Mouse (Mus musculus): ENCODE measurements around the gene Borcs6. TPM values are rescaled to one million over a fixed set of nuclear protein-coding genes. Genes with fewer than 3 reads are reported as not detected.

Borcs6 gene
- polyA plus RNA-seq, 1 experiment from 2014 or later = 8.0 TPM

DNA sequence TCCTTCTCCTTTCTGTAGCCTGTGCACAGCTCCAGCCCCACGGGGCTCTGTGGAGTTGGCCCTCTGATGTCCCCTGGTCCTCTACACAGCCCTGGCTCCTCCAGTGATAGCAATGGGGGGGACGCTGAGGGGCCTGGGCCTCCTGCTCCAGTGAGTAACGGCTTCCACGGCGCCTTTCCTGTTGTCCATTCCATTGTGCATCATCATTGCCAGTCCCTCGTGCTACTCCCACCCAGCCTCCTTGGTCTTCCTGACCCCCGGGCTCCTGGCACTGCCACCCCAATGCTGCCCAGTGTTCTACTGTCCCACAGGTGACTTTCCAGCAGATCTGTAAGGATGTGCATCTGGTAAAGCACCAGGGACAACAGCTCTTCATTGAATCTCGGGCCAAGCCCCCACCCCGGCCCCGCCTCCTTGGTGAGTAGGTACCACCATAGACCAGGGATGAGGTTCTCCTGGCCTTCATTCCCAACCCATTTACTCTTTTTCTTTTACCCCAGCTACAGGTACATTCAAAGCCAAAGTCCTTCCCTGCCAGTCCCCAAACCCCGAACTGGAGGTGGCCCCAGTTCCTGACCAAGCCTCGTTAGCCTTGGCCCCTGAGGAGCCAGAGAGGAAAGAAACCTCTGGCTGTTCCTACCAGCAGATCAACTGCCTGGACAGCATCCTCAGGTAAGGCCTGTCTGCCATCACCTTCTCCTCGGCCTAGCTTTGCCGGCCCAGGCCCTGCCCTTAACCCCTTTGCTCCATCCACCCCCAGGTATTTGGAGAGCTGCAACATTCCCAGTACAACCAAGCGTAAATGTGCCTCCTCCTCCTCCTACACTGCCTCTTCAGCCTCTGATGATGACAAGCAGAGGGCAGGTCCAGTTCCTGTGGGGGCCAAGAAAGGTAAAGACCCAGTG lies 44.3 kb downstream of the Borcs6 start:
- Histone ChIP-seq H3K36me3 (ENCODE audit: control insufficient read depth, insufficient read depth, low read length) (peaks cover 60% of the 10 kb centered on the region), H3K4me3 (ENCODE audit: low read length) (no peak overlapping the region), H3K4me1 (ENCODE audit: control insufficient read depth, insufficient read depth, low read length) (peaks cover 15% of the 10 kb centered on the region), H3K9me3 (ENCODE audit: control insufficient read depth, low read length) (no peaks in the 10 kb centered on the region), H3K4me2 (ENCODE audit: low read depth, low read length) (no peak overlapping the region), H3K9ac (ENCODE audit: low read depth, low read length) (no peak overlapping the region), H3K27ac (ENCODE audit: low read length) (no peak overlapping the region), H3K27me3 (replicated peaks; ENCODE audit: control insufficient read depth, insufficient read depth, low read length) (no peaks in the 10 kb centered on the region)
- 91% methylated on average over 15 of the region's 15 CpGs for WGBS
- no peak for ATAC-seq

DNA sequence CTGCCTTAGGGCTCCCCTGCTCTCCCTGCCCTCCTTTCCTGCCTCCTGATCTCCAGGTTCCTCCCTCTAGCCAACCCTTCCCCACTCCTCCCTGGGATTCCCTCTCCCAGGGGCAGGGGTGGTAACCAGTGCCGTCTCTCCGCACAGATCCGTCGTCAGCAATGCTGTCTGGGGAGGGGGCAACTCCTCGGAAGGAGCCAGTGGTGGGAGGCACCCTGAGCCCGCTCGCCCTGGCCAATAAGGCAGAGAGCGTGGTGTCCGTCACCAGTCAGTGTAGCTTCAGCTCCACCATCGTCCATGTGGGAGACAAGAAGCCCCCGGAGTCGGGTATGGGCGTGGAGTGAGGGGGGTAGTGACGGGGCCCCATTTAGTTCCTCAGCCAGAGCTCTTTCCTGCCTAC lies 45.0 kb downstream of the Borcs6 start:
- H3K27ac ChIP-seq (ENCODE audit: low read length) = no peak overlapping the region
- H3K36me3 ChIP-seq (ENCODE audit: control insufficient read depth, insufficient read depth, low read length) = peaks cover 63% of the 10 kb centered on the region
- peaks cover 13% of the 10 kb centered on the region for H3K4me1 ChIP-seq (ENCODE audit: control insufficient read depth, insufficient read depth, low read length)
- H3K27me3 ChIP-seq (replicated peaks; ENCODE audit: control insufficient read depth, insufficient read depth, low read length) = no peaks in the 10 kb centered on the region
- H3K4me2 ChIP-seq (ENCODE audit: low read depth, low read length) = no peak overlapping the region
- H3K4me3 ChIP-seq (ENCODE audit: low read length) = no peak overlapping the region
- H3K9ac ChIP-seq (ENCODE audit: low read depth, low read length) = no peak overlapping the region
- WGBS = 92% methylated on average over 14 of the region's 14 CpGs
- H3K9me3 ChIP-seq (ENCODE audit: control insufficient read depth, low read length) = no peaks in the 10 kb centered on the region
- no peak for ATAC-seq

DNA sequence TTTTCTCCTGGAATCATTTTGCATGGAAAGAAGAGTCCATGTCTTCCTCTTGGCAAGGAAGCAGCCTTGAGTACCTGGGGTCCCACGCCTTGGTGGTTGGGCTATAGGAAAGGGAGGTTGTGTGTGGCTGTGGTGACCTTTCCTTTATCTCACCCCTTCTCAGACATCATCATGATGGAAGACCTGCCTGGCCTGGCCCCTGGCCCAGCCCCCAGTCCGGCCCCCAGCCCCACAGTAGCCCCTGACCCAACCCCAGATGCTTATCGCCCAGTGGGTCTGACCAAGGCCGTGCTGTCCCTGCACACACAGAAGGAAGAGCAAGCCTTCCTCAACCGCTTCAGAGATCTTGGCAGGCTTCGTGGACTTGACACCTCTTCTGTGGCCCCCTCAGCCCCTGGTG lies 45.7 kb downstream of the Borcs6 start:
- Histone ChIP-seq H3K36me3 (ENCODE audit: control insufficient read depth, insufficient read depth, low read length) (peaks cover 63% of the 10 kb centered on the region), H3K4me2 (ENCODE audit: low read depth, low read length) (no peak overlapping the region), H3K4me3 (ENCODE audit: low read length) (no peak overlapping the region), H3K9ac (ENCODE audit: low read depth, low read length) (no peak overlapping the region), H3K9me3 (ENCODE audit: control insufficient read depth, low read length) (no peaks in the 10 kb centered on the region), H3K4me1 (ENCODE audit: control insufficient read depth, insufficient read depth, low read length) (peaks cover 13% of the 10 kb centered on the region), H3K27me3 (replicated peaks; ENCODE audit: control insufficient read depth, insufficient read depth, low read length) (no peaks in the 10 kb centered on the region), H3K27ac (ENCODE audit: low read length) (no peak overlapping the region)
- no peak for ATAC-seq
- 87% methylated on average over 6 of the region's 6 CpGs for WGBS

DNA sequence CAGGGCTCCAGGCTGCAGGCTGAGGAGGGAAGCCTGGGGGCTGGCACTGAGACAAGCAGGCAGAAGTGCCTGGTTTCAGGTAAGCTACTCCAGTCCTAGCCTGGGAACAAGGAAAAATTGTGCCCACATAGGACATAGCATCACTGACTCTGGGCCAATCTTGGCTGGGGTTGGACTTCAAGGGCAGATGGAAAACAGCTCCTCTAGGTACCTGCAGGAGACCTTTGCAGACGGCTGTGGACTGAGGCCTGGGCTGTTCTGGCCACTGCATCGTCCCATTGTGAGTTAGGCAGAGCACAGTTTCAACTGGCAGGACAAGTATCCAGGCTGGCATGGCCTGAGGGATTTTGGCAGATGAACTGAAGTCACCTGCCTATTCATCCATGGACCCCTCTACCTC lies 46.3 kb downstream of the Borcs6 start:
- Histone ChIP-seq H3K36me3 (ENCODE audit: control insufficient read depth, insufficient read depth, low read length) (peaks cover 63% of the 10 kb centered on the region), H3K27ac (ENCODE audit: low read length) (no peak overlapping the region), H3K4me3 (ENCODE audit: low read length) (no peak overlapping the region), H3K9me3 (ENCODE audit: control insufficient read depth, low read length) (no peaks in the 10 kb centered on the region), H3K9ac (ENCODE audit: low read depth, low read length) (no peak overlapping the region), H3K27me3 (replicated peaks; ENCODE audit: control insufficient read depth, insufficient read depth, low read length) (no peaks in the 10 kb centered on the region), H3K4me1 (ENCODE audit: control insufficient read depth, insufficient read depth, low read length) (peaks cover 8% of the 10 kb centered on the region), H3K4me2 (ENCODE audit: low read depth, low read length) (no peak overlapping the region)
- WGBS = 92% methylated on average over 2 of the region's 2 CpGs
- ATAC-seq = no peak

DNA sequence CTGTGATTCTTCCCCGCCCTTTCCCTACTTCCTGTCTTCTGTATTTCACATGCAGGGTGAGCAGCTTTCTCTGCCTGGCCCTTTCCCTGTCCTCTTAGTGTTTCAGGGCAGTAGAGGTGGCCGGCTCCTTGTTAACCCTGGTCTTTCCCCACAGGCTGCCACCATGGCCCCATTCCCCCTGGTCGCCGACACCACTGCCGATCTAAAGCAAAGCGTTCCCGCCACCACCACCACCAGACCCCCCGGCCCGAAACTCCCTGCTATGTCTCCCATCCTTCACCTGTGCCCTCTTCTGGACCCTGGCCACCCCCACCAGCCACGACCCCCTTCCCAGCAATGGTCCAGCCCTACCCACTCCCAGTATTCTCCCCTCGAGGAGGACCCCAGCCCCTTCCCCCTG lies 46.8 kb downstream of the Borcs6 start:
- Histone ChIP-seq H3K4me1 (ENCODE audit: control insufficient read depth, insufficient read depth, low read length) (peaks cover 8% of the 10 kb centered on the region), H3K36me3 (ENCODE audit: control insufficient read depth, insufficient read depth, low read length) (peaks cover 63% of the 10 kb centered on the region), H3K9ac (ENCODE audit: low read depth, low read length) (no peak overlapping the region), H3K4me3 (ENCODE audit: low read length) (no peak overlapping the region), H3K27ac (ENCODE audit: low read length) (no peak overlapping the region), H3K9me3 (ENCODE audit: control insufficient read depth, low read length) (no peaks in the 10 kb centered on the region), H3K27me3 (replicated peaks; ENCODE audit: control insufficient read depth, insufficient read depth, low read length) (no peaks in the 10 kb centered on the region), H3K4me2 (ENCODE audit: low read depth, low read length) (no peak overlapping the region)
- no peak for ATAC-seq
- WGBS = 92% methylated on average over 11 of the region's 11 CpGs

DNA sequence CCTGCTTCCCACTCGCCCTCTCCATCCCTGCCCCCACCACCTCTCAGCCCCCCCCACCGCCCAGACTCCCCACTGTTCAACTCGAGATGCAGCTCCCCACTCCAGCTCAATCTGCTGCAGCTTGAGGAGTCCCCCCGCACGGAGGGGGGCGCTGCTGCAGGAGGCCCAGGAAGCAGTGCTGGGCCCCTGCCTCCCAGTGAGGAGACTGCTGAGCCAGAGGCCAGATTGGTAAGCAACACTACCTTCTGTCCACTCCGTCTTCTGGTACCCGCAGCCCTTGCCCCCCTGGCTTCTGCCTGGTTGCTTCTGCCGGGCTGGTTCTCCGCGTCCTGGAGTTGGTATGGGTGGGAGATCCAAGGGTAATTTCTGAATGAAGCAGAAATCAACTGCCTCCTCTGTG lies 47.3 kb downstream of the Borcs6 start:
- 86% methylated on average over 11 of the region's 11 CpGs for WGBS
- no peak for ATAC-seq

DNA sequence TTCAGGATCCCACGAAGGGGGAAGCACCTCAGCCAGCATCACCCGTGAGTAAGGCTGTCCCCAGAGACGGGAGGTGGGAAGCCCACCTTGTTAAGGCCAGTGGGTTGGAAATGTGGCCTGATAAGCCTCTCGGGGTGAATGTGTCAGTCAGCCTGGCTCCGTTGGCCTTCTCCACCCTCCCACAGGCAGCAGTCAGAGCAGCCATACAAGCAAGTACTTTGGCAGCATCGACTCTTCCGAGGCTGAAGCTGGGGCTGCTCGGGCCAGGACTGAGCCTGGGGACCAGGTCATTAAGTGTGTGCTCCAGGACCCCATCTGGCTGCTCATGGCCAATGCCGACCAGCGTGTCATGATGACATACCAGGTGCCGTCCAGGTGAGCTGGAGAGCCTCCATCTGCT lies 48.2 kb downstream of the Borcs6 start:
- Histone ChIP-seq H3K4me1 (ENCODE audit: control insufficient read depth, insufficient read depth, low read length) (peaks cover 8% of the 10 kb centered on the region), H3K4me2 (ENCODE audit: low read depth, low read length) (no peak overlapping the region), H3K27me3 (replicated peaks; ENCODE audit: control insufficient read depth, insufficient read depth, low read length) (no peaks in the 10 kb centered on the region), H3K9ac (ENCODE audit: low read depth, low read length) (no peak overlapping the region), H3K4me3 (ENCODE audit: low read length) (no peak overlapping the region), H3K9me3 (ENCODE audit: control insufficient read depth, low read length) (no peaks in the 10 kb centered on the region), H3K36me3 (ENCODE audit: control insufficient read depth, insufficient read depth, low read length) (peaks cover 53% of the 10 kb centered on the region), H3K27ac (ENCODE audit: low read length) (no peak overlapping the region)
- ATAC-seq = no peak
- WGBS = 89% methylated on average over 11 of the region's 11 CpGs

More for the DNA sequence above, 47.3 kb downstream of the Borcs6 start:
- no peak overlapping the region for H3K27ac ChIP-seq (ENCODE audit: low read length)
- H3K9ac ChIP-seq (ENCODE audit: low read depth, low read length) = no peak overlapping the region
- no peak overlapping the region for H3K4me3 ChIP-seq (ENCODE audit: low read length)
- peaks cover 8% of the 10 kb centered on the region for H3K4me1 ChIP-seq (ENCODE audit: control insufficient read depth, insufficient read depth, low read length)
- no peaks in the 10 kb centered on the region for H3K9me3 ChIP-seq (ENCODE audit: control insufficient read depth, low read length)
- H3K27me3 ChIP-seq (replicated peaks; ENCODE audit: control insufficient read depth, insufficient read depth, low read length) = no peaks in the 10 kb centered on the region
- peaks cover 60% of the 10 kb centered on the region for H3K36me3 ChIP-seq (ENCODE audit: control insufficient read depth, insufficient read depth, low read length)
- H3K4me2 ChIP-seq (ENCODE audit: low read depth, low read length) = no peak overlapping the region

DNA sequence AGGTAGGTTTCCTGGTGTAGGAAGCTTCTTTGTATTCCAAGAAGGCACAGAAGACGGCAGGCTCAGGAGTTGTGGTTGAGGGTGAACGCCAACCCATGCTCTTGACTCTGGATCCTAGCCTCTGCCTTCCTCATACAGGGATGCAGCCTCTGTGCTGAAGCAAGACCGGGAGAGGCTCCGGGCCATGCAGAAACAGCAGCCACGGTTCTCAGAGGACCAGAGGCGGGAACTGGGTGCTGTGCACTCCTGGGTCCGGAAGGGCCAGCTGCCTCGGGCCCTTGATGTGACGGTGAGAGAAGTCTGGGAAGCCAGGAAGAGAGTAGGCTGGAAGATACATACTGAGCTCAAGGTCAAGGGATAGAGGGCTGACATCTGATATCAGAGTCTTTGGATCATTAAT lies 48.7 kb downstream of the Borcs6 start:
- Histone ChIP-seq H3K9ac (ENCODE audit: low read depth, low read length) (no peak overlapping the region), H3K4me3 (ENCODE audit: low read length) (no peak overlapping the region), H3K27ac (ENCODE audit: low read length) (no peak overlapping the region), H3K9me3 (ENCODE audit: control insufficient read depth, low read length) (no peaks in the 10 kb centered on the region), H3K27me3 (replicated peaks; ENCODE audit: control insufficient read depth, insufficient read depth, low read length) (no peaks in the 10 kb centered on the region), H3K36me3 (ENCODE audit: control insufficient read depth, insufficient read depth, low read length) (peaks cover 48% of the 10 kb centered on the region), H3K4me1 (ENCODE audit: control insufficient read depth, insufficient read depth, low read length) (peaks cover 8% of the 10 kb centered on the region), H3K4me2 (ENCODE audit: low read depth, low read length) (no peak overlapping the region)
- 91% methylated on average over 9 of the region's 9 CpGs for WGBS
- no peak for ATAC-seq

DNA sequence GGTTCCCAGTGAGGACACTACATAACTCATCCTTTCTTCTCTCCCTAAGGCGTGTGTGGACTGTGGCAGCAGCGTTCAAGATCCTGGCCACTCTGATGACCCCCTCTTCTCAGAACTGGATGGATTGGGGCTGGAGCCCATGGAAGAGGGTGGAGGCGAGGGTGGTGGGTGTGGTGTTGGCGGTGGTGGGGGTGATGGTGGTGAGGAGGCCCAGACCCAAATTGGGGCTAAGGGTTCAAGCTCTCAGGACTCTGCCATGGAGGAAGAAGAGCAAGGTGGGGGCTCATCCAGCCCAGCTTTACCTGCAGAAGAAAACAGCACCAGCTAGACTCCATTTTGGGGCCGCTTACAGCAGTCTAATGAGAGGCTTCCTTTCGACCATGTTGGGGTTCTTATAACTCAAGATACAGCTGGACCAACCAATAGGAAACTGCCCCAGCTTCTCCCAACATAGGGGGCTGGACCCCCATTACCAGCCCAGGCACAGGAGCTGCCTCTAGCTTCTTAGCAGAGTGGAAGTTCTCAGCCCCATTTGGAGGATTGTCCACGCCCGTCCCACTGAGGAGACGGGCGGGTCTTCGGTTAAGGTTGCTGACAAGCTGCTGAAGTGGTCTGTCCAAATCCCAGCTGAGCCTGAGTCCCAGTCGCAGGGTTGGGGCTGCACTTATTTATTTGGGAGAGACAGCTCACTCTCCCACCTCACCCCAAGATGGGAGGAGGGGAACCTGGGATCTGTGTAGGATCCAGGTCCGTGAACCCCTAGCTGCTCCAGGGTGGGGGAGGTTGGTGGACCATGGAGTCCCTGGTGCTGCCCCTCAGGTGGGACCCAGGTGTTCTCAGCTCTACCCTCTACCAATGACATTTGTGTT lies 49.7 kb downstream of the Borcs6 start:
- peaks cover 39% of the 10 kb centered on the region for H3K36me3 ChIP-seq (ENCODE audit: control insufficient read depth, insufficient read depth, low read length)
- ATAC-seq = no peak

More for the DNA sequence above, 49.7 kb downstream of the Borcs6 start:
- Histone ChIP-seq H3K9me3 (ENCODE audit: control insufficient read depth, low read length) (no peaks in the 10 kb centered on the region), H3K4me1 (ENCODE audit: control insufficient read depth, insufficient read depth, low read length) (peaks cover 8% of the 10 kb centered on the region), H3K27me3 (replicated peaks; ENCODE audit: control insufficient read depth, insufficient read depth, low read length) (no peaks in the 10 kb centered on the region), H3K27ac (ENCODE audit: low read length) (no peak overlapping the region), H3K4me2 (ENCODE audit: low read depth, low read length) (no peak overlapping the region), H3K9ac (ENCODE audit: low read depth, low read length) (peak overlapping the region; percentile 7; the same call in 1 of the 2 replicates), H3K4me3 (ENCODE audit: low read length) (no peak overlapping the region)
- WGBS = 86% methylated on average over 13 of the region's 13 CpGs

Measured in intestine, embryonic 16.5 days (tissue).